Mouse (Mus musculus): ENCODE measurements around the gene Slc9b2.

Slc9b2 gene

GRCm38 (mm10) chr3:135307411-135308259 lies at the start of gene Slc9b2:
Gene Slc9b2 (plus strand): TSS chr3:135307700.
- DNase-seq (ENCODE audit: low spot score in 2 of 2): peak in 1 of 2 experiments; percentile 19

- no peak for DNase-seq (ENCODE audit: low spot score in 2 of 2)
Measured at GRCm38 (mm10) chr3:135258919-135259318, 48.6 kb upstream of the Slc9b2 start.

GRCm38 (mm10) chr3:135260233-135260632 lies 47.3 kb upstream of the Slc9b2 start:
- no peak for DNase-seq (ENCODE audit: low spot score in 2 of 2)

GRCm38 (mm10) chr3:135268616-135269015 lies 38.9 kb upstream of the Slc9b2 start:
- DNase-seq (ENCODE audit: low spot score in 2 of 2): no peak

GRCm38 (mm10) chr3:135269391-135269990 lies 38.0 kb upstream of the Slc9b2 start:
- no peak for DNase-seq (ENCODE audit: low spot score in 2 of 2)

- DNase-seq (ENCODE audit: low spot score in 2 of 2): no peak
Measured at GRCm38 (mm10) chr3:135272627-135273026, 34.9 kb upstream of the Slc9b2 start.

- DNase-seq (ENCODE audit: low spot score in 2 of 2): no peak
Measured at GRCm38 (mm10) chr3:135273047-135273446, 34.5 kb upstream of the Slc9b2 start.

- DNase-seq (ENCODE audit: low spot score in 2 of 2): no peak
Measured at GRCm38 (mm10) chr3:135280160-135280559, 27.3 kb upstream of the Slc9b2 start.

- peak; percentile 79 to 83 for DNase-seq (ENCODE audit: low spot score in 2 of 2)
Measured at GRCm38 (mm10) chr3:135280669-135281415, 26.7 kb upstream of the Slc9b2 start, which contains the start of gene Bdh2. Gene Bdh2 (plus strand): TSS chr3:135281221.

GRCm38 (mm10) chr3:135281701-135282100 lies 25.8 kb upstream of the Slc9b2 start:
- DNase-seq (ENCODE audit: low spot score in 2 of 2): no peak

GRCm38 (mm10) chr3:135285256-135285655 lies 22.2 kb upstream of the Slc9b2 start:
- DNase-seq (ENCODE audit: low spot score in 2 of 2): no peak

- DNase-seq (ENCODE audit: low spot score in 2 of 2): no peak
Measured at GRCm38 (mm10) chr3:135285807-135286206, 21.7 kb upstream of the Slc9b2 start.

- DNase-seq (ENCODE audit: low spot score in 2 of 2): no peak
Measured at GRCm38 (mm10) chr3:135288138-135288750, 19.3 kb upstream of the Slc9b2 start.

GRCm38 (mm10) chr3:135289148-135289547 lies 18.4 kb upstream of the Slc9b2 start:
- DNase-seq (ENCODE audit: low spot score in 2 of 2): no peak

- no peak for DNase-seq (ENCODE audit: low spot score in 2 of 2)
Measured at GRCm38 (mm10) chr3:135290249-135290894, 17.1 kb upstream of the Slc9b2 start.

GRCm38 (mm10) chr3:135293703-135294102 lies 13.8 kb upstream of the Slc9b2 start:
- no peak for DNase-seq (ENCODE audit: low spot score in 2 of 2)

- no peak for DNase-seq (ENCODE audit: low spot score in 2 of 2)
Measured at GRCm38 (mm10) chr3:135295559-135295958, 11.9 kb upstream of the Slc9b2 start.

- DNase-seq (ENCODE audit: low spot score in 2 of 2): no peak
Measured at GRCm38 (mm10) chr3:135298560-135298959, 8.9 kb upstream of the Slc9b2 start.

GRCm38 (mm10) chr3:135300081-135300480 lies 7.4 kb upstream of the Slc9b2 start:
- DNase-seq (ENCODE audit: low spot score in 2 of 2): no peak

GRCm38 (mm10) chr3:135304060-135304459 lies 3.4 kb upstream of the Slc9b2 start:
- DNase-seq (ENCODE audit: low spot score in 2 of 2): no peak

- no peak for DNase-seq (ENCODE audit: low spot score in 2 of 2)
Measured at GRCm38 (mm10) chr3:135304566-135304965, 2.9 kb upstream of the Slc9b2 start.

All from urinary bladder, postnatal 4 days (tissue).